Mouse (Mus musculus) left cerebral cortex, postnatal 14 days (tissue): ENCODE measurements around the gene Crisp4. TPM values are rescaled to one million over a fixed set of nuclear protein-coding genes. Genes with fewer than 3 reads are reported as not detected.

Experiments used
- DNase-seq, 2 experiments: peaks; one replicate each; pipeline ENCODE4 v3.0.0; 2021 to 2022; ENCODE audit warnings: low spot score in 2 of 2, mixed read lengths in 1 of 2
- intact Hi-C: fragments of 180-260 bp; cut with DNase I; formaldehyde crosslinking; loops from one replicate; pipeline ENCODE4 v1.15.1; 2025
- long read RNA-seq, 2 experiments: library from polyadenylated mRNA; stranded (forward); transcript quantifications; one replicate each; pipeline ENCODE4 v2.0.0; 2021
- total RNA-seq, 2 experiments: library from RNA; stranded (reverse); gene quantifications; 2 replicates each; pipeline ENCODE4 v1.2.3; 2021

Crisp4 gene
- not detected for total RNA-seq
- long read RNA-seq, experiment 1 = 0 reads
- long read RNA-seq, experiment 2 = 0 reads

- intact Hi-C loops = no loop called here
Measured at GRCm38 (mm10) chr1:18145802-18146201, at the start of gene Crisp4. Crisp4 (minus strand) TSS chr1:18145902.

GRCm38 (mm10) chr1:18191719-18192118, 46.0 kb upstream of the Crisp4 start:
- intact Hi-C loops = no loop called here
- DNase-seq = no peak

More at GRCm38 (mm10) chr1:18145802-18146201, at the start of gene Crisp4:
- DNase-seq = no peak

GRCm38 (mm10) chr1:18190714-18191712, 45.3 kb upstream of the Crisp4 start:
- intact Hi-C loops = no loop called here

GRCm38 (mm10) chr1:18181167-18181566, 35.5 kb upstream of the Crisp4 start:
- peak; percentile 15 to 26 for DNase-seq
- intact Hi-C loops = no loop called here

More at GRCm38 (mm10) chr1:18190714-18191712, 45.3 kb upstream of the Crisp4 start:
- no peak for DNase-seq

GRCm38 (mm10) chr1:18170573-18170972, 24.9 kb upstream of the Crisp4 start:
- intact Hi-C loops = no loop called here
- DNase-seq = no peak

- intact Hi-C loops = no loop called here
- peak; percentile 47 to 66 for DNase-seq
Measured at GRCm38 (mm10) chr1:18168261-18168660, 22.6 kb upstream of the Crisp4 start.

GRCm38 (mm10) chr1:18159082-18159481, 13.4 kb upstream of the Crisp4 start:
- DNase-seq = no peak
- intact Hi-C loops = no loop called here

- DNase-seq = peak; percentile 14 to 41
- intact Hi-C loops = no loop called here
Measured at GRCm38 (mm10) chr1:18148211-18148610, 2.5 kb upstream of the Crisp4 start.

- intact Hi-C loops = no loop called here
- no peak for DNase-seq
Measured at GRCm38 (mm10) chr1:18131691-18132090, 14.0 kb downstream of the Crisp4 start.

- intact Hi-C loops = no loop called here
- DNase-seq = no peak
Measured at GRCm38 (mm10) chr1:18129983-18130382, 15.7 kb downstream of the Crisp4 start.

- intact Hi-C loops = loop anchor here (2.0 to 5.0 kb wide), 2 partner anchors 126 to 945 kb away; no protein-coding TSS in a partner anchor
Measured at GRCm38 (mm10) chr1:18106720-18107355, 38.9 kb downstream of the Crisp4 start.

GRCm38 (mm10) chr1:18105866-18106529, 39.7 kb downstream of the Crisp4 start:
- peak; percentile 55 to 56 for DNase-seq
- intact Hi-C loops = loop anchor here (2.0 to 5.0 kb wide), 2 partner anchors 125 to 944 kb away; no protein-coding TSS in a partner anchor

More at GRCm38 (mm10) chr1:18106720-18107355, 38.9 kb downstream of the Crisp4 start:
- DNase-seq = peak in 1 of 2 experiments; percentile 35

GRCm38 (mm10) chr1:18105029-18105865, 40.5 kb downstream of the Crisp4 start:
- intact Hi-C loops = loop anchor here (5.0 kb wide), 1 partner anchor 943 kb away; no protein-coding TSS in a partner anchor

More at GRCm38 (mm10) chr1:18105029-18105865, 40.5 kb downstream of the Crisp4 start:
- DNase-seq = no peak

Other genes with a start within 250 kb of the Crisp4 start
- not detected for gene Defb18, start 91.5 kb upstream of the Crisp4 start, total RNA-seq
- gene Defb41, start 119.2 kb upstream of the Crisp4 start, total RNA-seq = not detected